Mouse (Mus musculus): ENCODE results near the gene Mr1. TPM values are rescaled to one million over a fixed set of nuclear protein-coding genes. Genes with fewer than 3 reads are reported as not detected.
A peak's percentile ranks its signal among the peaks of the same experiment; 100 is the strongest.

The Mr1 gene
- polyA plus RNA-seq, 1 experiment from 2014 or later: 4.5 TPM

DNA sequence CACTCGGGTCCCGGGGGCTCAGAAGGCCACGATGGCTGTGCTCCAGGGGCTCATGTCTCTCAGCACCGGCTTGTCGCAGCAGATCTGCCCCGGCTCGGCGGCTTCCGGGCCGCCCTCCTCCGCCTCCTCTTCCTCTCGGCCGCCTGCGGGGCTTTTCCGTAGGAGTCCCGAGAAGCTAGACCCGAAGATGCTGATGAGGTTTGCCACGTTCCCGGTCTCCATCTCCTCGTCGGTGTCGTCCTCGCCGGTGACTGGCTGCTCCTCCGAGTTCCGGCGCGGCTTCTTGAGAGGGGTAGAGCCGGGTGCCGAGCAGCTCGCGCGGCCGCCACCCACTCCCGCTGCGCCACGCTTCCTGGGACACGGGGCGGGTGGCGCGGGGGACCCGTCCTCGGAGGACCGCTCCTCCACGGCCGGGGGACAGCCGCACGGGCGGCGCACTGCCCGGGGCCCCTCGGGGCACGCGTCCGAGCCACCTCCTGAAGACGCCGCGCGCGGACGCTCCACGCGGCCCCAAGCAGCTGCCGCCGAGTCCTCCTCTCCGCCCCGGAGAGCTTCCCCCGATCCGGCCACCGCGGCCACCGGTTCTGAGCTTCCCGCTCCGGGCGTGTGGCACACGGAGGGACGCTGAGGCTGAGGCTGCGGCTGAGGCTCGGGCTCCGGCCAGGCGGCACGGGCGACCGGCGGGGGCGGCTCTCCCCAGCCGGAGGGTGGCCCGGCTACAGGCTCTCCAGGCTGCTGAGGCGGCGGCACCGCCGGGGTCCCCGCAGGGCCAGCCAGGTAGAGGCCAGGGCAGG lies 47.9 kb downstream of the Mr1 start:
- no peaks in the 10 kb centered on the region; the same call in 1 of the 2 replicates for H3K36me3 ChIP-seq (replicated peaks; ENCODE audit: control insufficient read depth, insufficient read depth, low read depth, low read length)
- no peaks in the 10 kb centered on the region for H3K4me1 ChIP-seq (ENCODE audit: control insufficient read depth, insufficient read depth, low read length)
- peak overlapping the region; percentile 99 for H3K4me3 ChIP-seq (ENCODE audit: low read depth, low read length)
- H3K27me3 ChIP-seq (ENCODE audit: control insufficient read depth, insufficient read depth, low read length): no peaks in the 10 kb centered on the region
- H3K27ac ChIP-seq (replicated peaks; ENCODE audit: low read depth, low read length): peak overlapping the region; percentile 67
- peak; percentile 57 for DNase-seq (ENCODE audit: low spot score)
- H3K4me2 ChIP-seq (ENCODE audit: low read depth, low read length): peak overlapping the region; percentile 85
- H3K9ac ChIP-seq (replicated peaks; ENCODE audit: low read length): peak overlapping the region; percentile 96
- under 1% methylated on average over 84 of the region's 93 CpGs for WGBS
- no peaks in the 10 kb centered on the region for H3K9me3 ChIP-seq (replicated peaks; ENCODE audit: control insufficient read depth, low read length)
- peak; percentile 63 for ATAC-seq (replicated peaks; ENCODE audit: insufficient number of reproducible peaks, low FRiP score, low TSS enrichment, low read depth)

GRCm38 (mm10) chr1:155097931-155098485 lies 48.6 kb downstream of the Mr1 start:
- Histone ChIP-seq H3K4me2 (ENCODE audit: low read depth, low read length) (peak overlapping the region; percentile 85), H3K9me3 (replicated peaks; ENCODE audit: control insufficient read depth, low read length) (no peaks in the 10 kb centered on the region), H3K4me1 (ENCODE audit: control insufficient read depth, insufficient read depth, low read length) (peaks cover 3% of the 10 kb centered on the region; the same call in 1 of the 2 replicates), H3K9ac (replicated peaks; ENCODE audit: low read length) (peak overlapping the region; percentile 96), H3K4me3 (ENCODE audit: low read depth, low read length) (peak overlapping the region; percentile 99), H3K27me3 (ENCODE audit: control insufficient read depth, insufficient read depth, low read length) (no peaks in the 10 kb centered on the region), H3K36me3 (replicated peaks; ENCODE audit: control insufficient read depth, insufficient read depth, low read depth, low read length) (no peaks in the 10 kb centered on the region; the same call in 1 of the 2 replicates), H3K27ac (replicated peaks; ENCODE audit: low read depth, low read length) (peak overlapping the region; percentile 67)
- ATAC-seq (replicated peaks; ENCODE audit: insufficient number of reproducible peaks, low FRiP score, low TSS enrichment, low read depth): no peak; the same call in 1 of the 2 replicates
- no peak for DNase-seq (ENCODE audit: low spot score)
- 0% methylated on average over 33 of the region's 33 CpGs for WGBS

DNA sequence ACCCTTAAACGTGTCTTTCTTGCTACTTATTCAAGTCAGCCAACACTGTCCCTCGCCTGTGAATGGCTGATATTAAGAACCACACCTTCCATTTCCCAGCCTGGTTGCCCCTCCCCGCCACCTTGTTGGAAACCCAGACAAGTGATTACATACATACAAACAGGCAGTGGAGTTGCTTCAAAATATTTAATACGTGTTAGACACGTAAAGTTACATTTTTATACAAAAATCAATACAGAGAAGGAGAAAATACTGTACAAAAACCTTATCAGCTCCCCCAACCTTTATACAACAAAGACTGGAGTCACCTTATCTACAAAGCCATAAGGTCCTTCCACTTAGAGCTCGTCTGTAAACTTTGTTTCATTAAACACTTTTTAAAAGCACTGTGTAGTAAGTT lies 49.3 kb downstream of the Mr1 start:
- H3K36me3 ChIP-seq (replicated peaks; ENCODE audit: control insufficient read depth, insufficient read depth, low read depth, low read length): no peaks in the 10 kb centered on the region; the same call in 1 of the 2 replicates
- 33% methylated on average over 6 of the region's 6 CpGs for WGBS
- DNase-seq (ENCODE audit: low spot score): no peak
- peak overlapping the region; percentile 99 for H3K4me3 ChIP-seq (ENCODE audit: low read depth, low read length)
- peak overlapping the region; percentile 85 for H3K4me2 ChIP-seq (ENCODE audit: low read depth, low read length)
- no peaks in the 10 kb centered on the region for H3K9me3 ChIP-seq (replicated peaks; ENCODE audit: control insufficient read depth, low read length)
- H3K27me3 ChIP-seq (ENCODE audit: control insufficient read depth, insufficient read depth, low read length): no peaks in the 10 kb centered on the region
- H3K9ac ChIP-seq (replicated peaks; ENCODE audit: low read length): peak overlapping the region; percentile 22
- ATAC-seq (replicated peaks; ENCODE audit: insufficient number of reproducible peaks, low FRiP score, low TSS enrichment, low read depth): no peak
- H3K4me1 ChIP-seq (ENCODE audit: control insufficient read depth, insufficient read depth, low read length): peaks cover 8% of the 10 kb centered on the region
- no peak overlapping the region for H3K27ac ChIP-seq (replicated peaks; ENCODE audit: low read depth, low read length)

DNA sequence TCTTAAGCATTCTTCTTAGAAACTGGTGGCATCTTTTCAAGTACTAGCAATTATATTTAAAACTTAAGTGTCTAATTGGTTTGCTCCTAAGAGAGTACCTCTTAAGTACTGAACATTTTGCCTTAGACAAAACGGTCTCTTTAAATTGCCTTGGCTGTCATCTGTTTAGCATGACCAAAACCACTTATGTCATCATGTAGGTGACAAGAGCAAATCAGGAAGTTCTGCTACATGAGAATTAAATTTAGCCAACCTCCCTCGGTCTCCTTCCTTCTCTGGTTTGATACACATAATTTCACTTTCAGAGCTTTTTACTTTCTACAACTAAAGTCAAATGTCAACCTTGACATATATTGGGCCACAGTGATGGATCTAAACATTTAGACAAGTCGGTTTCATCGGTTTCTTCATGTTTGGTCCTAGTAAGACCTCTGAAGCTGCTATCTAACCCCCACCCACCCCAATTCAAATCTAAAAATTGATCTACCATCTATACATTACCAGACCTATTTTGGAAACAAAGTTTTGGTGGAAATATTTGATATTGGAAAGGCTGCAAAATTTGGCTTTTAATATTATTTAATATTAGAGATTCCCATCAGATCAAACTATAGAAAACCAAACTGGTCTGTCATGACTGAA lies 49.9 kb downstream of the Mr1 start:
- H3K4me3 ChIP-seq (ENCODE audit: low read depth, low read length): peak overlapping the region; percentile 99
- no peak overlapping the region for H3K9ac ChIP-seq (replicated peaks; ENCODE audit: low read length)
- H3K27ac ChIP-seq (replicated peaks; ENCODE audit: low read depth, low read length): no peak overlapping the region
- peak overlapping the region; percentile 85 for H3K4me2 ChIP-seq (ENCODE audit: low read depth, low read length)
- DNase-seq (ENCODE audit: low spot score): no peak
- H3K27me3 ChIP-seq (ENCODE audit: control insufficient read depth, insufficient read depth, low read length): no peaks in the 10 kb centered on the region
- peaks cover 12% of the 10 kb centered on the region for H3K4me1 ChIP-seq (ENCODE audit: control insufficient read depth, insufficient read depth, low read length)
- H3K9me3 ChIP-seq (replicated peaks; ENCODE audit: control insufficient read depth, low read length): no peaks in the 10 kb centered on the region
- ATAC-seq (replicated peaks; ENCODE audit: insufficient number of reproducible peaks, low FRiP score, low TSS enrichment, low read depth): no peak
- WGBS: 74% methylated on average over 4 of the region's 4 CpGs
- no peaks in the 10 kb centered on the region; the same call in 1 of the 2 replicates for H3K36me3 ChIP-seq (replicated peaks; ENCODE audit: control insufficient read depth, insufficient read depth, low read depth, low read length)

DNA sequence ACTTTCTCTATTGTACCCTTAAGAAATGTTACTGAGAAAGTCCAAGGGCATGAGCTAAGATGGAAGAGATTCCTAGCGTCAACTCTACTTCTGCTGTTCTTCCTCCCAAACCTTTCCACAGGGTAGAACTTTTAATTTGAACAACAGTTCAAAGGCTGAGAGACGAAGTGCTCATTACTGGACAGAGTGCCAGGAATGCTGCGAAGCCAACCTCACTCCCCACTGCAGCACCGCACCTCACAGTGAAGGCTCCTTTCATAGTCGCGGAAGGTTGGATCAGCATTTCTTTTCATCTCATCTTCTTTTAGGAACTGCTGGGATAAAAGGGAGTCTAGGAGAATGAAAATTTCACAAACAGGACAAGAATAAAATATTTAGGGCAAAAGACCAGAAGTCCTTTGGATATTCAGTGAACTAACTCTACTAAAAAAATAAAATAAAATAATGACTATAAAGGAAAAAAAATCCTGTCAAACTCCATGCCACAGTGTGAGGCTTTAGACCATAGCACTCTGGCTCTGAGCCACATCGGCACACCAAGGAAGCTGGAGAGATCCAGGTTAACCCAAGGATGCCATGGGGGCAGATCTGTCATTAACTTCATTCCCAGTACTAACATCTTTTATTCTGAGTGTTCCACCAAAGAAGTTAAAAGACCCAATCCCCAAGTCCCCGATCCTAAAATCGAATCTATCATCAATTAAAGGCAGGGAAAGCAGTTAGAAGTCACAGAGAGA lies 52.5 kb downstream of the Mr1 start:
- Histone ChIP-seq H3K27ac (replicated peaks; ENCODE audit: low read depth, low read length) (no peak overlapping the region), H3K4me1 (ENCODE audit: control insufficient read depth, insufficient read depth, low read length) (peaks cover 12% of the 10 kb centered on the region)
- ATAC-seq (replicated peaks; ENCODE audit: insufficient number of reproducible peaks, low FRiP score, low TSS enrichment, low read depth): no peak

GRCm38 (mm10) chr1:155093145-155093791 lies 53.3 kb downstream of the Mr1 start:
- H3K27ac ChIP-seq (replicated peaks; ENCODE audit: low read depth, low read length): no peak overlapping the region
- ATAC-seq (replicated peaks; ENCODE audit: insufficient number of reproducible peaks, low FRiP score, low TSS enrichment, low read depth) (no peak), DNase-seq (ENCODE audit: low spot score) (no peak)
- no peak overlapping the region for H3K4me3 ChIP-seq (ENCODE audit: low read depth, low read length)
- H3K27me3 ChIP-seq (ENCODE audit: control insufficient read depth, insufficient read depth, low read length): no peaks in the 10 kb centered on the region
- H3K4me2 ChIP-seq (ENCODE audit: low read depth, low read length): no peak overlapping the region
- H3K36me3 ChIP-seq (replicated peaks; ENCODE audit: control insufficient read depth, insufficient read depth, low read depth, low read length): no peaks in the 10 kb centered on the region
- no peaks in the 10 kb centered on the region for H3K9me3 ChIP-seq (replicated peaks; ENCODE audit: control insufficient read depth, low read length)
- 19% methylated on average over 4 of the region's 4 CpGs for whole genome bisulfite sequencing
- no peak overlapping the region for H3K9ac ChIP-seq (replicated peaks; ENCODE audit: low read length)
- H3K4me1 ChIP-seq (ENCODE audit: control insufficient read depth, insufficient read depth, low read length): peaks cover 12% of the 10 kb centered on the region

More for the DNA sequence above, 52.5 kb downstream of the Mr1 start:
- Histone ChIP-seq H3K4me2 (ENCODE audit: low read depth, low read length) (no peak overlapping the region), H3K27me3 (ENCODE audit: control insufficient read depth, insufficient read depth, low read length) (no peaks in the 10 kb centered on the region), H3K36me3 (replicated peaks; ENCODE audit: control insufficient read depth, insufficient read depth, low read depth, low read length) (no peaks in the 10 kb centered on the region; the same call in 1 of the 2 replicates), H3K9ac (replicated peaks; ENCODE audit: low read length) (no peak overlapping the region), H3K9me3 (replicated peaks; ENCODE audit: control insufficient read depth, low read length) (no peaks in the 10 kb centered on the region), H3K4me3 (ENCODE audit: low read depth, low read length) (no peak overlapping the region)
- no peak for DNase-seq (ENCODE audit: low spot score)
- WGBS: 53% methylated on average over 9 of the region's 9 CpGs
